Mouse (Mus musculus) liver, embryonic 12.5 days (tissue): ENCODE measurements around the gene Ptpra. TPM values are rescaled to one million over a fixed set of nuclear protein-coding genes. Genes with fewer than 3 reads are reported as not detected.

Experiments used
- ATAC-seq: fragments of 200-750 bp; cut with Nextera tagmentation; 2 replicates; pipeline ENCODE4 v1.8.0; 2017; ENCODE audit warnings: moderate number of reproducible peaks, mild to moderate bottlenecking, moderate library complexity
- H3K27ac ChIP-seq: fragments of 300-500 bp; sonication (generic); 2 replicates; pipeline ENCODE4 v1.5.1; 2016; ENCODE audit warnings: mild to moderate bottlenecking
- H3K27me3 ChIP-seq: fragments of 300-500 bp; sonication (generic); replicated peaks from 2 replicates; pipeline ENCODE4 v1.6.1; 2016; ENCODE audit warnings: mild to moderate bottlenecking, moderate library complexity
- H3K36me3 ChIP-seq: fragments of 300-500 bp; sonication (generic); 2 replicates; pipeline ENCODE4 v1.6.1; 2016; ENCODE audit warnings: mild to moderate bottlenecking, moderate library complexity
- H3K4me1 ChIP-seq: fragments of 300-500 bp; sonication (generic); 2 replicates; pipeline ENCODE4 v1.6.1; 2016
- H3K4me2 ChIP-seq: fragments of 300-500 bp; sonication (generic); 2 replicates; pipeline ENCODE4 v1.6.1; 2016; ENCODE audit warnings: mild to moderate bottlenecking, moderate library complexity
- H3K4me3 ChIP-seq: fragments of 300-500 bp; sonication (generic); 2 replicates; pipeline ENCODE4 v1.5.1; 2016; ENCODE audit warnings: mild to moderate bottlenecking, moderate library complexity
- H3K9ac ChIP-seq: fragments of 300-500 bp; sonication (generic); 2 replicates; pipeline ENCODE4 v1.6.1; 2016; ENCODE audit warnings: mild to moderate bottlenecking, moderate library complexity
- H3K9me3 ChIP-seq: fragments of 300-500 bp; sonication (generic); replicated peaks from 2 replicates; pipeline ENCODE4 v1.6.1; 2016; ENCODE audit warnings: mild to moderate bottlenecking, moderate library complexity
- WGBS: fragments of 180-500 bp; shearing (Covaris S2); methylation state at CpG from one replicate; pipeline ENCODE4 v1.1.7; 2016; ENCODE audit not compliant: insufficient replicate concordance; 5-methylcytosine and 5-hydroxymethylcytosine counted together
- polyA plus RNA-seq: library from polyadenylated mRNA; unstranded; fragments of >200 nt; fragmentation: Nextera tagmentation; extraction: Ambion mirVana; gene quantifications from 2 replicates; pipeline ENCODE4 v1.2.1, GENCODE M21; 2016

Gene Ptpra
- polyA plus RNA-seq, 1 experiment from 2014 or later = 51.3 TPM

GRCm38 (mm10) chr2:130536890-130537289 lies 86.8 kb downstream of the Ptpra start:
- H3K27ac ChIP-seq = no peak overlapping the region
- 76% methylated on average over 3 of the region's 3 CpGs for WGBS
- H3K9ac ChIP-seq = no peak overlapping the region
- H3K9me3 ChIP-seq = no peaks in the 10 kb centered on the region
- peaks cover 91% of the 10 kb centered on the region for H3K36me3 ChIP-seq
- H3K4me3 ChIP-seq = no peak overlapping the region
- H3K4me2 ChIP-seq = no peak overlapping the region
- peaks cover 10% of the 10 kb centered on the region; the same call in 1 of the 2 replicates for H3K4me1 ChIP-seq
- H3K27me3 ChIP-seq = no peaks in the 10 kb centered on the region
- no peak for ATAC-seq

GRCm38 (mm10) chr2:130538876-130539546 lies 88.9 kb downstream of the Ptpra start:
- Histone ChIP-seq H3K36me3 (peaks cover 91% of the 10 kb centered on the region), H3K27me3 (no peaks in the 10 kb centered on the region), H3K4me1 (peaks cover 10% of the 10 kb centered on the region; the same call in 1 of the 2 replicates), H3K9ac (no peak overlapping the region), H3K4me2 (no peak overlapping the region), H3K27ac (no peak overlapping the region), H3K9me3 (no peaks in the 10 kb centered on the region), H3K4me3 (no peak overlapping the region)
- no peak; the same call in 1 of the 2 replicates for ATAC-seq
- 63% methylated on average over 8 of the region's 8 CpGs for WGBS

- H3K9ac ChIP-seq = no peak overlapping the region
- no peak for ATAC-seq
- no peak overlapping the region for H3K4me2 ChIP-seq
- no peaks in the 10 kb centered on the region for H3K27me3 ChIP-seq
- H3K36me3 ChIP-seq = peaks cover 94% of the 10 kb centered on the region
- no peaks in the 10 kb centered on the region for H3K9me3 ChIP-seq
- H3K4me3 ChIP-seq = no peak overlapping the region
- peaks cover 13% of the 10 kb centered on the region for H3K4me1 ChIP-seq
- WGBS = 73% methylated on average over 9 of the region's 9 CpGs
- no peak overlapping the region for H3K27ac ChIP-seq
These were observed 90.2 kb downstream of the Ptpra start for GRCm38 (mm10) chr2:130540266-130540665.

- ATAC-seq = peak; percentile 90
- Histone ChIP-seq H3K9me3 (no peaks in the 10 kb centered on the region), H3K4me2 (no peak overlapping the region), H3K27ac (no peak overlapping the region; the same call in 1 of the 2 replicates), H3K4me1 (peaks cover 23% of the 10 kb centered on the region), H3K27me3 (no peaks in the 10 kb centered on the region), H3K9ac (no peak overlapping the region), H3K4me3 (no peak overlapping the region), H3K36me3 (peaks cover 92% of the 10 kb centered on the region)
- WGBS = 49% methylated on average over 8 of the region's 8 CpGs
These were observed 96.9 kb downstream of the Ptpra start for GRCm38 (mm10) chr2:130546957-130547356.

- ATAC-seq = no peak
- 71% methylated on average over 7 of the region's 7 CpGs for whole genome bisulfite sequencing
- H3K27me3 ChIP-seq = no peaks in the 10 kb centered on the region
- peaks cover 74% of the 10 kb centered on the region for H3K36me3 ChIP-seq
- H3K4me1 ChIP-seq = no peaks in the 10 kb centered on the region
- H3K27ac ChIP-seq = no peak overlapping the region
- H3K9ac ChIP-seq = no peak overlapping the region
- no peaks in the 10 kb centered on the region for H3K9me3 ChIP-seq
- no peak overlapping the region for H3K4me3 ChIP-seq
- no peak overlapping the region for H3K4me2 ChIP-seq
These were observed 104.8 kb downstream of the Ptpra start for GRCm38 (mm10) chr2:130554841-130555240.

GRCm38 (mm10) chr2:130556292-130556691 lies 106.2 kb downstream of the Ptpra start:
- no peaks in the 10 kb centered on the region for H3K4me1 ChIP-seq
- no peak overlapping the region for H3K27ac ChIP-seq
- whole genome bisulfite sequencing = 70% methylated on average over 1 of the region's 1 CpGs
- H3K27me3 ChIP-seq = no peaks in the 10 kb centered on the region
- H3K9me3 ChIP-seq = no peaks in the 10 kb centered on the region
- H3K9ac ChIP-seq = no peak overlapping the region
- H3K4me2 ChIP-seq = no peak overlapping the region
- no peak for ATAC-seq
- H3K4me3 ChIP-seq = no peak overlapping the region
- H3K36me3 ChIP-seq = peaks cover 63% of the 10 kb centered on the region

- no peak overlapping the region for H3K4me3 ChIP-seq
- H3K36me3 ChIP-seq = peaks cover 51% of the 10 kb centered on the region
- no peak overlapping the region for H3K27ac ChIP-seq
- WGBS = 86% methylated on average over 2 of the region's 2 CpGs
- H3K9me3 ChIP-seq = no peaks in the 10 kb centered on the region
- no peaks in the 10 kb centered on the region for H3K27me3 ChIP-seq
- H3K4me2 ChIP-seq = no peak overlapping the region
- no peak for ATAC-seq
- H3K9ac ChIP-seq = no peak overlapping the region
- peaks cover 2% of the 10 kb centered on the region; the same call in 1 of the 2 replicates for H3K4me1 ChIP-seq
These were observed 107.4 kb downstream of the Ptpra start for GRCm38 (mm10) chr2:130557462-130557861.

GRCm38 (mm10) chr2:130558015-130558414 lies 107.9 kb downstream of the Ptpra start:
- Histone ChIP-seq H3K27ac (no peak overlapping the region), H3K36me3 (peaks cover 46% of the 10 kb centered on the region), H3K4me3 (no peak overlapping the region), H3K4me2 (no peak overlapping the region), H3K4me1 (peaks cover 8% of the 10 kb centered on the region), H3K9me3 (no peaks in the 10 kb centered on the region), H3K9ac (no peak overlapping the region), H3K27me3 (no peaks in the 10 kb centered on the region)
- no peak for ATAC-seq
- 59% methylated on average over 2 of the region's 2 CpGs for WGBS

GRCm38 (mm10) chr2:130563212-130564055 lies 113.4 kb downstream of the Ptpra start, which contains the start of gene Mrps26:
Mrps26 (plus strand) TSS chr2:130563742.
- Histone ChIP-seq H3K4me1 (peaks cover 24% of the 10 kb centered on the region), H3K4me3 (peak within 1 kb of the TSS; percentile 93), H3K9ac (peak within 1 kb of the TSS; percentile 89), H3K36me3 (peaks cover 27% of the 10 kb centered on the region), H3K27ac (peak within 1 kb of the TSS; percentile 73), H3K9me3 (no peaks in the 10 kb centered on the region), H3K27me3 (no peaks in the 10 kb centered on the region), H3K4me2 (peak within 1 kb of the TSS; percentile 94)
- peak; percentile 98 for ATAC-seq
- WGBS = under 1% methylated on average over 61 of the region's 61 CpGs

GRCm38 (mm10) chr2:130564063-130564462 lies 114.0 kb downstream of the Ptpra start:
- H3K27ac ChIP-seq = peak overlapping the region; percentile 73; the same call in 1 of the 2 replicates
- H3K4me2 ChIP-seq = peak overlapping the region; percentile 94
- no peaks in the 10 kb centered on the region for H3K27me3 ChIP-seq
- peak overlapping the region; percentile 89 for H3K9ac ChIP-seq
- WGBS = under 1% methylated on average over 23 of the region's 23 CpGs
- peaks cover 24% of the 10 kb centered on the region for H3K4me1 ChIP-seq
- H3K9me3 ChIP-seq = no peaks in the 10 kb centered on the region
- peak overlapping the region; percentile 93 for H3K4me3 ChIP-seq
- peaks cover 25% of the 10 kb centered on the region for H3K36me3 ChIP-seq
- no peak for ATAC-seq

- Histone ChIP-seq H3K9ac (peak overlapping the region; percentile 89), H3K4me3 (peak overlapping the region; percentile 93)
- no peak for ATAC-seq
These were observed 114.9 kb downstream of the Ptpra start for GRCm38 (mm10) chr2:130564983-130565382.

GRCm38 (mm10) chr2:130568921-130569320 lies 118.8 kb downstream of the Ptpra start:
- ATAC-seq = no peak
- no peaks in the 10 kb centered on the region for H3K9me3 ChIP-seq
- WGBS = 85% methylated on average over 4 of the region's 4 CpGs

More at GRCm38 (mm10) chr2:130564983-130565382, 114.9 kb downstream of the Ptpra start:
- no peaks in the 10 kb centered on the region for H3K27me3 ChIP-seq
- H3K9me3 ChIP-seq = no peaks in the 10 kb centered on the region
- peak overlapping the region; percentile 94 for H3K4me2 ChIP-seq
- H3K4me1 ChIP-seq = peaks cover 24% of the 10 kb centered on the region
- H3K36me3 ChIP-seq = peaks cover 25% of the 10 kb centered on the region
- H3K27ac ChIP-seq = no peak overlapping the region
- WGBS = 81% methylated on average over 8 of the region's 8 CpGs

More at GRCm38 (mm10) chr2:130568921-130569320, 118.8 kb downstream of the Ptpra start:
- H3K4me3 ChIP-seq = no peak overlapping the region
- H3K4me2 ChIP-seq = no peak overlapping the region
- H3K27me3 ChIP-seq = peaks cover 16% of the 10 kb centered on the region
- H3K4me1 ChIP-seq = peaks cover 12% of the 10 kb centered on the region
- no peak overlapping the region for H3K9ac ChIP-seq
- H3K27ac ChIP-seq = no peak overlapping the region
- H3K36me3 ChIP-seq = peaks cover 25% of the 10 kb centered on the region
